Mouse (Mus musculus) CH12.LX (cell line): Measurements from ENCODE around the gene Tsen54. TPM values are rescaled to one million over a fixed set of nuclear protein-coding genes. Genes with fewer than 3 reads are reported as not detected.

Source experiments
- DNase-seq: peaks from one replicate; pipeline ENCODE4 v3.0.0-alpha.2; 2013; ENCODE audit errors: extremely low read depth
- H3K27ac ChIP-seq: 2 replicates; pipeline ENCODE4 v1.5.1; 2012; ENCODE audit warnings: low read depth, mild to moderate bottlenecking, control low read depth, moderate library complexity; ENCODE audit not compliant: insufficient read depth
- H3K27me3 ChIP-seq: replicated peaks from 2 replicates; pipeline ENCODE3; 2012; ENCODE audit warnings: inconsistent platforms
- H3K36me3 ChIP-seq, 2 experiments: replicated peaks in 1 of 2; 2 replicates each; pipeline versions ENCODE3 to v1.6.1; 2012; ENCODE audit warnings: inconsistent platforms in 1 of 2, low read length in 1 of 2, mild to moderate bottlenecking in 1 of 2, mixed read lengths in 1 of 2, moderate library complexity in 1 of 2; ENCODE audit not compliant: control insufficient read depth in 1 of 2, insufficient read depth in 1 of 2
- H3K4me1 ChIP-seq, 2 experiments: 2 replicates each; pipeline ENCODE4 v1.6.1; 2012; ENCODE audit warnings: inconsistent platforms in 1 of 2, moderate library complexity in 1 of 2; ENCODE audit not compliant: insufficient read depth in 2 of 2, control insufficient read depth in 1 of 2
- H3K4me2 ChIP-seq: 2 replicates; pipeline ENCODE4 v1.6.1; 2012; ENCODE audit warnings: low read depth, mild to moderate bottlenecking, control low read depth; ENCODE audit not compliant: poor library complexity, insufficient read depth, severe bottlenecking
- H3K4me3 ChIP-seq, 3 experiments: fragments of 150-350 bp in 1 of 3; sonication (generic) in 1 of 3; replicated peaks in 1 of 3; 2 replicates each; pipeline versions ENCODE3 to v1.5.1; 2011 to 2012; ENCODE audit warnings: low read depth in 2 of 3, low read length in 2 of 3, mild to moderate bottlenecking in 2 of 3, moderate library complexity in 2 of 3, control low read depth in 1 of 3, improper control_type of control experiment in 1 of 3, inconsistent platforms in 1 of 3, mixed read lengths in 1 of 3; ENCODE audit not compliant: poor library complexity in 1 of 3
- H3K79me2 ChIP-seq: replicated peaks from 2 replicates; pipeline ENCODE4 v1.6.1; 2012; ENCODE audit warnings: mild to moderate bottlenecking, moderate library complexity; ENCODE audit not compliant: control insufficient read depth, poor library complexity, insufficient read depth, severe bottlenecking; ENCODE audit errors: extremely low read depth
- H3K9ac ChIP-seq: 2 replicates; pipeline ENCODE4 v1.6.1; 2012; ENCODE audit warnings: low read depth, mild to moderate bottlenecking, control low read depth, moderate library complexity; ENCODE audit not compliant: insufficient read depth
- H3K9me3 ChIP-seq: replicated peaks from 2 replicates; pipeline ENCODE3; 2012; ENCODE audit warnings: low read length, inconsistent platforms, mixed read lengths
- BHLHE40 ChIP-seq: IDR thresholded peaks from 2 replicates; pipeline ENCODE4 v1.6.1; 2011; ENCODE audit warnings: mild to moderate bottlenecking, low read depth, low read length, improper control_type of control experiment
- CHD1 ChIP-seq: IDR thresholded peaks from 2 replicates; pipeline ENCODE4 v1.6.1; 2012; ENCODE audit warnings: low read depth, low read length, improper control_type of control experiment, inconsistent platforms
- CHD2 ChIP-seq: IDR thresholded peaks from 2 replicates; pipeline ENCODE4 v1.6.1; 2011; ENCODE audit warnings: low read length, improper control_type of control experiment
- ELF1 ChIP-seq: IDR thresholded peaks from 2 replicates; pipeline ENCODE4 v1.6.1; 2014; ENCODE audit warnings: low read depth, mild to moderate bottlenecking, inconsistent platforms, low read length, improper control_type of control experiment
- HCFC1 ChIP-seq: IDR thresholded peaks from 2 replicates; pipeline ENCODE4 v1.6.1; 2012; ENCODE audit warnings: low read depth, mild to moderate bottlenecking, inconsistent platforms, low read length, improper control_type of control experiment
- JUND ChIP-seq: conservative IDR thresholded peaks from 2 replicates; pipeline ENCODE4 v1.6.1; 2011; ENCODE audit warnings: low read depth, low read length, improper control_type of control experiment
- MYC ChIP-seq: IDR thresholded peaks from 2 replicates; pipeline ENCODE4 v1.6.1; 2011; ENCODE audit warnings: low read depth, mild to moderate bottlenecking, improper control_type of control experiment, low read length
- POLR2AphosphoS2 ChIP-seq: IDR thresholded peaks from 2 replicates; pipeline ENCODE4 v1.6.1; 2011; ENCODE audit warnings: low read depth, low read length, improper control_type of control experiment
- RAD21 ChIP-seq: IDR thresholded peaks from 2 replicates; pipeline ENCODE4 v1.6.1; 2011; ENCODE audit warnings: low read depth, mild to moderate bottlenecking, low read length, improper control_type of control experiment, moderate library complexity
- SIN3A ChIP-seq: IDR thresholded peaks from 2 replicates; pipeline ENCODE4 v1.6.1; 2012; ENCODE audit warnings: low read length, improper control_type of control experiment, inconsistent platforms
- SMC3 ChIP-seq: IDR thresholded peaks from 2 replicates; pipeline ENCODE4 v1.6.1; 2011; ENCODE audit warnings: low read depth, low read length, improper control_type of control experiment
- TCF12 ChIP-seq: IDR thresholded peaks from 2 replicates; pipeline ENCODE4 v1.6.1; 2014; ENCODE audit warnings: low read depth, mild to moderate bottlenecking, inconsistent platforms, low read length, improper control_type of control experiment
- USF2 ChIP-seq: conservative IDR thresholded peaks from 2 replicates; pipeline ENCODE4 v1.6.1; 2011; ENCODE audit warnings: low read depth, low read length, improper control_type of control experiment
- ZC3H11A ChIP-seq: IDR thresholded peaks from 2 replicates; pipeline ENCODE4 v1.6.1; 2012; ENCODE audit warnings: low read depth, mild to moderate bottlenecking, inconsistent platforms, low read length, improper control_type of control experiment
- ZNF384 ChIP-seq: IDR thresholded peaks from 2 replicates; pipeline ENCODE4 v1.6.1; 2012; ENCODE audit warnings: low read depth, low read length, improper control_type of control experiment, inconsistent platforms
- dilution Hi-C: fragments of 300-500 bp; cut with MboI; formaldehyde crosslinking; loops from 2 replicates; pipeline ENCODE4 v1.14.3; 2020; ENCODE audit warnings: low sequenced_read_pairs; ENCODE audit not compliant: extremely low pct_unique_long_range_greater_than_20kb, extremely low pct_ligation_motif_present
- in situ Hi-C: fragments of 300-500 bp; cut with MboI; formaldehyde crosslinking; loops from 3 replicates; pipeline ENCODE4 v1.14.3; 2019; ENCODE audit warnings: low sequenced_read_pairs, low pct_ligation_motif_present, low pct_unique_long_range_greater_than_20kb, mixed read lengths
- polyA plus RNA-seq: library from polyadenylated mRNA; unstranded; fragments of >175 nt; gene quantifications from 2 replicates; pipeline ENCODE4 v1.2.1, GENCODE M21; 2012; ENCODE audit warnings: low read depth; ENCODE audit not compliant: insufficient read length
- total RNA-seq, 2 experiments: library from RNA; depleted of rRNA; stranded (reverse); fragments of 300-350 nt in 1 of 2; fragments of >200 nt in 1 of 2; gene quantifications; 2 replicates each; pipeline ENCODE4 v1.2.3; 2012 to 2014

The Tsen54 gene
- total and polyA plus RNA-seq, 3 experiments, result 45.8 to 71.1 (median 59.4) TPM

- peak overlapping the region; percentile 65; the same call in 1 of the 2 replicates for H3K9ac ChIP-seq
- no peaks in the 10 kb centered on the region for H3K9me3 ChIP-seq
- H3K4me2 ChIP-seq, result peak overlapping the region; percentile 93
- no peak for DNase-seq
- H3K27me3 ChIP-seq, result no peaks in the 10 kb centered on the region
- H3K4me3 ChIP-seq, result peak overlapping the region; percentile 58 to 73 (median 65)
- peaks cover 5 to 29% of the 10 kb centered on the region in 2 experiments; a peak in 3 of 4 replicates for H3K4me1 ChIP-seq
- TF ChIP-seq ELF1, result peak; percentile 43; the same call in 1 of the 2 replicates
- no peak for TF ChIP-seq RAD21
- no peak for TF ChIP-seq MYC
- no peak for TF ChIP-seq ZNF384
- peaks cover 26 to 42% of the 10 kb centered on the region in 2 experiments for H3K36me3 ChIP-seq
- dilution Hi-C loops (no loop called here), in situ Hi-C loops (no loop called here)
- no peak overlapping the region for H3K27ac ChIP-seq
- no peaks in the 10 kb centered on the region for H3K79me2 ChIP-seq
Observed at GRCm38 (mm10) chr11:115824813-115825212, 10.3 kb downstream of the Tsen54 start.

- peaks cover 5 to 22% of the 10 kb centered on the region in 2 experiments; a peak in 3 of 4 replicates for H3K4me1 ChIP-seq
Observed at GRCm38 (mm10) chr11:115826487-115826886, 12.0 kb downstream of the Tsen54 start.

GRCm38 (mm10) chr11:115827624-115828023 is 13.1 kb downstream of the Tsen54 start:
- dilution Hi-C loops (no loop called here), in situ Hi-C loops (no loop called here)
- Histone ChIP-seq H3K9me3 (no peaks in the 10 kb centered on the region), H3K4me1 (peaks cover 5 to 22% of the 10 kb centered on the region in 2 experiments; a peak in 3 of 4 replicates), H3K36me3 (peaks cover 1 to 20% of the 10 kb centered on the region in 2 experiments), H3K4me2 (no peak overlapping the region), H3K4me3 (no peak overlapping the region), H3K27ac (no peak overlapping the region), H3K9ac (no peak overlapping the region), H3K27me3 (no peaks in the 10 kb centered on the region), H3K79me2 (no peaks in the 10 kb centered on the region)
- TF ChIP-seq SMC3, result no peak
- TF ChIP-seq CHD2, result no peak
- no peak for TF ChIP-seq TCF12
- no peak for TF ChIP-seq CHD1
- no peak for TF ChIP-seq SIN3A
- TF ChIP-seq POLR2AphosphoS2, result no peak
- no peak for TF ChIP-seq USF2
- TF ChIP-seq HCFC1, result no peak
- TF ChIP-seq ELF1, result no peak
- DNase-seq, result no peak

More at GRCm38 (mm10) chr11:115826487-115826886, 12.0 kb downstream of the Tsen54 start:
- H3K36me3 ChIP-seq, result peaks cover 11 to 27% of the 10 kb centered on the region in 2 experiments
- no peak for TF ChIP-seq MYC
- no peak for TF ChIP-seq ZC3H11A
- peak; percentile 22; the same call in 1 of the 2 replicates for TF ChIP-seq ZNF384
- no peak for TF ChIP-seq JUND
- no peak for TF ChIP-seq BHLHE40
- H3K79me2 ChIP-seq, result no peaks in the 10 kb centered on the region
- no peak overlapping the region for H3K27ac ChIP-seq
- dilution Hi-C loops (no loop called here), in situ Hi-C loops (no loop called here)
- no peak overlapping the region for H3K9ac ChIP-seq
- no peak overlapping the region for H3K4me3 ChIP-seq
- DNase-seq, result no peak
- H3K9me3 ChIP-seq, result no peaks in the 10 kb centered on the region
- H3K27me3 ChIP-seq, result no peaks in the 10 kb centered on the region
- H3K4me2 ChIP-seq, result no peak overlapping the region
